Mouse (Mus musculus) stomach, embryonic 14.5 days (tissue): ENCODE measurements around the gene Aif1. TPM values are rescaled to one million over a fixed set of nuclear protein-coding genes. Genes with fewer than 3 reads are reported as not detected.

Source experiments
- ATAC-seq: fragments of 200-750 bp; cut with Nextera tagmentation; 2 replicates; pipeline ENCODE4 v1.8.0; 2017; ENCODE audit warnings: low read depth, moderate TSS enrichment; ENCODE audit not compliant: insufficient number of reproducible peaks, insufficient read depth, low FRiP score
- H3K27ac ChIP-seq: fragments of 300-500 bp; sonication (generic); 2 replicates; pipeline ENCODE4 v1.5.1; 2014; ENCODE audit warnings: mild to moderate bottlenecking, low read length, moderate library complexity, mixed read lengths
- H3K27me3 ChIP-seq: fragments of 300-500 bp; sonication (generic); 2 replicates; pipeline ENCODE4 v1.6.1; 2014; ENCODE audit warnings: low read length, control low read depth, mixed read lengths; ENCODE audit not compliant: control insufficient read depth, insufficient read depth
- H3K36me3 ChIP-seq: fragments of 300-500 bp; sonication (generic); 2 replicates; pipeline ENCODE4 v1.6.1; 2014; ENCODE audit warnings: mild to moderate bottlenecking, control low read depth, low read length, moderate library complexity, mixed read lengths; ENCODE audit not compliant: control insufficient read depth, insufficient read depth
- H3K4me1 ChIP-seq: fragments of 300-500 bp; sonication (generic); 2 replicates; pipeline ENCODE4 v1.6.1; 2014; ENCODE audit warnings: low read length, control low read depth, mixed read lengths; ENCODE audit not compliant: control insufficient read depth, insufficient read depth
- H3K4me2 ChIP-seq: fragments of 300-500 bp; sonication (generic); replicated peaks from 2 replicates; pipeline ENCODE4 v1.6.1; 2014; ENCODE audit warnings: low read depth, low read length, control low read depth
- H3K4me3 ChIP-seq: fragments of 300-500 bp; sonication (generic); 2 replicates; pipeline ENCODE4 v1.5.1; 2014; ENCODE audit warnings: low read depth, low read length, control low read depth
- H3K9ac ChIP-seq: fragments of 300-500 bp; sonication (generic); replicated peaks from 2 replicates; pipeline ENCODE4 v1.6.1; 2014; ENCODE audit warnings: low read depth, mild to moderate bottlenecking, control low read depth, low read length, moderate library complexity, mixed read lengths
- H3K9me3 ChIP-seq: fragments of 300-500 bp; sonication (generic); 2 replicates; pipeline ENCODE4 v1.6.1; 2016; ENCODE audit warnings: low read depth, low read length, control low read depth; ENCODE audit not compliant: control insufficient read depth
- WGBS: fragments of 180-500 bp; shearing (Covaris S2); extraction: QIAGEN DNeasy Blood & Tissue Kit; methylation state at CpG from one replicate; pipeline ENCODE4 v1.1.7; 2014; 5-methylcytosine and 5-hydroxymethylcytosine counted together
- polyA plus RNA-seq: library from polyadenylated mRNA; unstranded; fragments of >200 nt; fragmentation: Nextera tagmentation; extraction: Ambion mirVana; gene quantifications from 2 replicates; pipeline ENCODE4 v1.2.1, GENCODE M21; 2014

Aif1 gene
- polyA plus RNA-seq, 1 experiment from 2014 or later: 19.6 TPM

DNA sequence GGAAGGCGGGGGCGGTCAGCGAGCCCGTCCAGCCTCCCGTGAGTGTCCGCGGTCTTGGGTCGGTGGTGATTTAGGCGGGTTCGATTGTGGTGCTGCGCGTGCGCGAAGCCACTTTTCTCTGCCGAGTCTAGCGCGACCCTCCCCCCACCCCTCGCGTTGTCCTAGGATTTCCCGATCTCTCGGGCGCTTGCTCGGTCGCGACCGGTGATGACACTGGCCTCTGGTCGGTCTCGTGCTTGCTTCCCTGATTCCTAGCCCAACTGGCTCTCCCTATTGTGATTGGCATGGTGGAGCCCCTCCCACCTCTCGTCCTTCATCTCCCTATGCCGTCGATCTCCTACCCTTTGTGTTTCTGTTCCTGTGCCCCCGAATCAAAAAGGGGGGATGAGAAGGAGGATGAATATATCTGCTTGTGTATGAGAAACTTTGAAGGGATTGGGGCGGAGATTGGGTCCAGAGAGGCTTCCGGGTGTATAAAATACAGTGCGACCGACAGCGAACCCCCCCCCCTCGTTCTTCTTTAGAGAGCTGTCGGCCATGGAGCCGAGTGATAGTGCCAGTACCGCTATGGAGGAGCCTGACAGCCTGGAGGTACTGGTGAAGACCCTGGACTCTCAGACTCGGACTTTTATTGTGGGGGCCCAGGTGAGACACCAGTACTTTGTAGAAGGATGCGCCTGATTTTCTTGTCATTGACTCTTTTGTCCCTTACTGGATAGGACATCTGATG, 40.1 kb downstream of the Aif1 start:
- WGBS: 1% methylated on average over 43 of the region's 43 CpGs
- peaks cover 12% of the 10 kb centered on the region for H3K4me1 ChIP-seq
- no peaks in the 10 kb centered on the region for H3K9me3 ChIP-seq
- peak; percentile 54 for ATAC-seq
- H3K27ac ChIP-seq: peak overlapping the region; percentile 92
- H3K36me3 ChIP-seq: peaks cover 24% of the 10 kb centered on the region
- H3K4me2 ChIP-seq: peak overlapping the region; percentile 88
- H3K4me3 ChIP-seq: peak overlapping the region; percentile 67
- peak overlapping the region; percentile 84 for H3K9ac ChIP-seq
- H3K27me3 ChIP-seq: no peaks in the 10 kb centered on the region

GRCm38 (mm10) chr17:35134801-35135590, 40.9 kb downstream of the Aif1 start, which contains the start of gene Bag6:
Bag6 (plus strand) TSS chr17:35135178.
- under 1% methylated on average over 66 of the region's 66 CpGs for WGBS
- peak within 1 kb of the TSS; percentile 88 for H3K4me2 ChIP-seq

GRCm38 (mm10) chr17:35133517-35133916, 42.4 kb downstream of the Aif1 start:
- no peak overlapping the region for H3K4me2 ChIP-seq
- no peak overlapping the region for H3K9ac ChIP-seq
- H3K4me3 ChIP-seq: no peak overlapping the region
- WGBS: 90% methylated on average over 7 of the region's 7 CpGs
- peaks cover 2% of the 10 kb centered on the region for H3K36me3 ChIP-seq
- no peak for ATAC-seq
- no peak overlapping the region for H3K27ac ChIP-seq
- H3K4me1 ChIP-seq: peaks cover 12% of the 10 kb centered on the region
- H3K9me3 ChIP-seq: no peaks in the 10 kb centered on the region
- no peaks in the 10 kb centered on the region for H3K27me3 ChIP-seq

More at GRCm38 (mm10) chr17:35134801-35135590, 40.9 kb downstream of the Aif1 start, which contains the start of gene Bag6:
- Histone ChIP-seq H3K4me1 (peaks cover 12% of the 10 kb centered on the region), H3K9me3 (no peaks in the 10 kb centered on the region), H3K27ac (peak within 1 kb of the TSS; percentile 92), H3K36me3 (peaks cover 16% of the 10 kb centered on the region), H3K9ac (peak within 1 kb of the TSS; percentile 84), H3K27me3 (no peaks in the 10 kb centered on the region), H3K4me3 (peak within 1 kb of the TSS; percentile 67)
- ATAC-seq: peak; percentile 93

GRCm38 (mm10) chr17:35132174-35132560, 43.7 kb downstream of the Aif1 start:
- ATAC-seq: no peak
- H3K27me3 ChIP-seq: no peaks in the 10 kb centered on the region
- 0 out of 2 replicates have a peak overlapping the region, but pooled peaks have one; percentile 10 for H3K9ac ChIP-seq
- H3K9me3 ChIP-seq: no peaks in the 10 kb centered on the region
- 67% methylated on average over 3 of the region's 3 CpGs for WGBS
- H3K27ac ChIP-seq: no peak overlapping the region
- peaks cover 17% of the 10 kb centered on the region for H3K4me1 ChIP-seq
- no peak overlapping the region for H3K4me2 ChIP-seq
- no peak overlapping the region for H3K4me3 ChIP-seq
- peaks cover 4% of the 10 kb centered on the region for H3K36me3 ChIP-seq

DNA sequence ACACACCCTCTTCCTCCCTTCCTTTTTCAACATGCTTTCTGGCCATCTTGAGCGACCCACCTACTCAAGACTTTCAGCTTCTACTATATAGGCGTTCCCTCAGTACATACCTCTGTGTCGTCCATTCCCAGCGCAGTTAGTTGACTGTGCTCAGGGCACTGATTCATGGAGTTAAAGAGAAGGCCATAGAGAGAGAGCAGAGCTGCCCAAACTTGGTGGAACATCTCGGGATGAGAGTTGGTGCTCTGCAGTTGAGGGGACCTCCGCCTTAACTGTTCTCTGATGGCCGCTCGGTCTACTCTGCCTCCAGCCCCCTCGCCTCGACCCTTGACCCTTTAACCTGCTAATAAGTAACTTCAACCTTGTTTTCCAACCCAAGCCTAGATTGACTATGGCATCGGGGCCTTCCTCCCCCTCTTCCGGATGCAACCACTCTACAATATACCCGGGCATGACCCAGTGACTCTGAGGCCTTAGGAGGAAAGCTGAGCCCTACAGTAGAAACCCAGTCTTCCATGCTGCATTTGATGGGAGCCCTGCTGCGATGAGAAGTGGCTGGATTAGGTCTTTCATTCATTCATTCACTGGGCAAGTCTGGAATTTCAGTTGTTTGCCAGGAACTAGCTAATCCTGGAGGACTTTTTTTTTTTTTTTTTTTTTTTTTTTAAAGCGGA, 44.2 kb downstream of the Aif1 start, which contains the start of gene Apom:
Gene Apom (minus strand): TSS at position 551 of the 674 bp plus-strand sequence.
- no peak within 1 kb of the TSS for H3K4me3 ChIP-seq
- WGBS: 72% methylated on average over 15 of the region's 15 CpGs
- no peaks in the 10 kb centered on the region for H3K9me3 ChIP-seq
- ATAC-seq: no peak
- no peak within 1 kb of the TSS for H3K27ac ChIP-seq
- peaks cover 4% of the 10 kb centered on the region for H3K36me3 ChIP-seq
- H3K9ac ChIP-seq: 0 out of 2 replicates have a peak within 1 kb of the TSS, but pooled peaks have one; percentile 10
- H3K27me3 ChIP-seq: no peaks in the 10 kb centered on the region
- peaks cover 15% of the 10 kb centered on the region for H3K4me1 ChIP-seq
- H3K4me2 ChIP-seq: no peak within 1 kb of the TSS

DNA sequence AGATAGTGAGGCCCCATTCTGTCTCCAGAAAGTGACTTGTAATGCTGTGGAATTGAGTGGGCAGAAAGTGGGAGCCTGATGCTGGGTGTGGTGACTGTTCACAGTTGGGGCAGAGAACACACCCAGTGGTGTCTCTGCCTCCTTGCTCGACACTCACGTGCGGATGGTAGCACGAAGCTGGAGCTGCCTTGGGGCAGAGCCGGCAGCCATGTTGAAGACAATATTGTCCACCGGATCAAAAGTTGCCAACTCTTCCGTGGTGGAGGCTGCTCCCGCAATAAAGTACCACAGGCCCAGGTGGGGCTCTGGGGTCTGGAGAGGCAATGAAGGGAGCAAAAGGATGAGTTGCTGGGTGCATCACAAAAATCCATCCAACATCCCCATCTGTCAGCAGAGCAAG, 44.8 kb downstream of the Aif1 start:
- Histone ChIP-seq H3K36me3 (peaks cover 4% of the 10 kb centered on the region), H3K27ac (no peak overlapping the region)
- WGBS: 90% methylated on average over 8 of the region's 8 CpGs

GRCm38 (mm10) chr17:35128996-35129395, 46.9 kb downstream of the Aif1 start:
- Histone ChIP-seq H3K9ac (no peak overlapping the region), H3K9me3 (no peaks in the 10 kb centered on the region), H3K4me2 (no peak overlapping the region), H3K36me3 (peaks cover 5% of the 10 kb centered on the region), H3K27ac (no peak overlapping the region), H3K27me3 (no peaks in the 10 kb centered on the region), H3K4me1 (peaks cover 17% of the 10 kb centered on the region), H3K4me3 (no peak overlapping the region)
- no peak for ATAC-seq
- 69% methylated on average over 11 of the region's 11 CpGs for WGBS

More for the DNA sequence above, 44.8 kb downstream of the Aif1 start:
- H3K4me3 ChIP-seq: no peak overlapping the region
- ATAC-seq: no peak
- no peak overlapping the region for H3K4me2 ChIP-seq
- H3K27me3 ChIP-seq: no peaks in the 10 kb centered on the region
- no peak overlapping the region for H3K9ac ChIP-seq
- H3K4me1 ChIP-seq: peaks cover 11% of the 10 kb centered on the region
- no peaks in the 10 kb centered on the region for H3K9me3 ChIP-seq

GRCm38 (mm10) chr17:35127017-35127416, 48.9 kb downstream of the Aif1 start:
- peaks cover 17% of the 10 kb centered on the region for H3K4me1 ChIP-seq
- no peak for ATAC-seq
- no peaks in the 10 kb centered on the region for H3K27me3 ChIP-seq
- peaks cover 10% of the 10 kb centered on the region for H3K36me3 ChIP-seq
- H3K4me3 ChIP-seq: peak overlapping the region; percentile 40
- peak overlapping the region; percentile 41 for H3K9ac ChIP-seq
- 60% methylated on average over 13 of the region's 13 CpGs for WGBS
- H3K4me2 ChIP-seq: peak overlapping the region; percentile 60
- no peak overlapping the region for H3K27ac ChIP-seq
- H3K9me3 ChIP-seq: no peaks in the 10 kb centered on the region
